16 mouse cellular contexts compared by ENCODE assay signal in genomic region chr6:77240426-77240825, GRCm38 (mm10). TPM values are rescaled to one million over a fixed set of nuclear protein-coding genes. Genes with fewer than 3 reads are reported as not detected.
DNase-seq lines count a peak whose midpoint lies in the region; ATAC-seq and TF ChIP-seq lines count a peak whose summit lies in the region.
"Had no signal": no experiment of that assay in that cellular context is flagged by ENCODE, and none has a peak within 500 bp of the region (broad histone marks: within the 10 kb centered on the region; RNA-seq: fewer than 3 reads in every experiment).

No protein-coding gene starts in this region.

- no peaks in the 10 kb centered on the region for H3K79me2 ChIP-seq in heart, adult 2 months (replicated peaks; ENCODE audit: control insufficient read depth, insufficient read depth, low read length)

- 6% methylated on average over 1 of the region's 1 CpGs for WGBS in forebrain, embryonic 15.5 days
- WGBS in forebrain, embryonic 10.5 days, result 57% methylated on average over 1 of the region's 1 CpGs
- 17% methylated on average over 1 of the region's 1 CpGs for whole genome bisulfite sequencing in heart, adult 2 months

- TF ChIP-seq POLR2A in brain, embryonic 14.5 days (IDR thresholded peaks at IDR 0.05; ENCODE audit: borderline replicate concordance, extremely low read depth, insufficient read depth, insufficient read length, poor library complexity, severe bottlenecking), result no peak
- TF ChIP-seq POLR2A in heart, adult 2 months (IDR thresholded peaks at IDR 0.05; ENCODE audit: insufficient read depth, low read depth, low read length), result no peak

- H3K27me3 ChIP-seq in forebrain, embryonic 15.5 days, result no peaks in the 10 kb centered on the region
- peaks cover 56% of the 10 kb centered on the region for H3K27me3 ChIP-seq in forebrain, embryonic 10.5 days (ENCODE audit: poor library complexity, severe bottlenecking)
- peaks cover 6% of the 10 kb centered on the region; the same call in 1 of the 2 replicates for H3K27me3 ChIP-seq in heart, adult 2 months (ENCODE audit: control insufficient read depth, insufficient read depth, low read length)

- no peak for DNase-seq in forebrain, embryonic 10.5 days (ENCODE audit: extremely low spot score, low spot score)
- DNase-seq in left cerebral cortex, postnatal 10 days (ENCODE audit: extremely low spot score in 1 of 2, low spot score in 2 of 2), result peak; percentile 18 to 67
- DNase-seq in left cerebral cortex, adult 9 months (ENCODE audit: low spot score in 2 of 2), result no peak
- peak; percentile 37 for DNase-seq in adipocyte (ENCODE audit: low spot score)
- DNase-seq in brain, embryonic 14.5 days (ENCODE audit: low read depth), result peak; percentile 88
- DNase-seq in gastrocnemius, adult 2 months, result no peak
- DNase-seq in heart, adult 2 months, result no peak
- DNase-seq: gastrocnemius, postnatal 36 days; heart, postnatal 36 days; layer of hippocampus, postnatal 36 days; lung, adult 18-20 months had no signal

- TF ChIP-seq EP300 in heart, adult 2 months (IDR thresholded peaks at IDR 0.05; ENCODE audit: insufficient read depth, low read depth, low read length), result no peak

- peak; percentile 57 for ATAC-seq in forebrain, embryonic 15.5 days (replicated peaks)
- ATAC-seq: midbrain, embryonic 13.5 days had no signal

- no peak for TF ChIP-seq CTCF in brain, embryonic 14.5 days (IDR thresholded peaks at IDR 0.05; ENCODE audit: borderline replicate concordance, extremely low read depth, insufficient read depth, insufficient read length)
- TF ChIP-seq CTCF in gastrocnemius, adult 2 months (IDR thresholded peaks at IDR 0.05), result no peak
- TF ChIP-seq CTCF in heart, adult 2 months (IDR thresholded peaks at IDR 0.05), result no peak

- no peaks in the 10 kb centered on the region for H3K9me3 ChIP-seq in forebrain, embryonic 15.5 days
- H3K9me3 ChIP-seq in forebrain, embryonic 10.5 days, result no peaks in the 10 kb centered on the region
- H3K9me3 ChIP-seq: heart, embryonic 12.5 days; midbrain, embryonic 13.5 days had no signal

- peaks cover 34% of the 10 kb centered on the region for H3K4me1 ChIP-seq in forebrain, embryonic 15.5 days
- H3K4me1 ChIP-seq in forebrain, embryonic 10.5 days, result peaks cover 18% of the 10 kb centered on the region
- no peaks in the 10 kb centered on the region for H3K4me1 ChIP-seq in heart, adult 2 months (ENCODE audit: control insufficient read depth, insufficient read depth, low read length)

- intact Hi-C loops in left cerebral cortex, postnatal 10 days (cut with DNase I), result loop anchor here (10.0 kb wide), 1 partner anchor 334 kb away; no protein-coding TSS in a partner anchor
- intact Hi-C loops in gastrocnemius, adult 2 months (cut with DNase I), result no loop called here
- intact Hi-C loops in heart, adult 2 months (cut with DNase I), result no loop called here

- no peak overlapping the region for H3K4me2 ChIP-seq in forebrain, embryonic 15.5 days (replicated peaks)
- H3K4me2 ChIP-seq: heart, embryonic 12.5 days; midbrain, embryonic 13.5 days had no signal

- no peak overlapping the region for H3K9ac ChIP-seq in forebrain, embryonic 15.5 days (replicated peaks)
- H3K9ac ChIP-seq in heart, adult 2 months (ENCODE audit: low read depth, low read length), result no peak overlapping the region
- H3K9ac ChIP-seq: heart, embryonic 12.5 days; midbrain, embryonic 13.5 days had no signal

- H3K36me3 ChIP-seq in forebrain, embryonic 15.5 days, result no peaks in the 10 kb centered on the region
- no peaks in the 10 kb centered on the region for H3K36me3 ChIP-seq in forebrain, embryonic 10.5 days (replicated peaks)
- no peaks in the 10 kb centered on the region for H3K36me3 ChIP-seq in heart, adult 2 months (ENCODE audit: control insufficient read depth, insufficient read depth, low read length)
- H3K36me3 ChIP-seq: heart, embryonic 12.5 days; midbrain, embryonic 13.5 days had no signal

- peak overlapping the region; percentile 39; the same call in 1 of the 2 replicates for H3K27ac ChIP-seq in forebrain, embryonic 15.5 days (replicated peaks)
- H3K27ac ChIP-seq in forebrain, embryonic 10.5 days, result no peak overlapping the region
- no peak overlapping the region for H3K27ac ChIP-seq in gastrocnemius, adult 2 months
- no peak overlapping the region for H3K27ac ChIP-seq in heart, adult 2 months
- H3K27ac ChIP-seq: macrophage; midbrain, embryonic 13.5 days had no signal

- H3K4me3 ChIP-seq in forebrain, embryonic 15.5 days, result no peak overlapping the region
- H3K4me3 ChIP-seq in forebrain, embryonic 10.5 days, result no peak overlapping the region
- H3K4me3 ChIP-seq in gastrocnemius, adult 2 months, result no peak overlapping the region
- H3K4me3 ChIP-seq in heart, adult 2 months, result no peak overlapping the region
- H3K4me3 ChIP-seq: heart, embryonic 12.5 days; midbrain, embryonic 13.5 days had no signal

RNA-seq across cellular contexts. Expression of gene Lrrtm1, which starts 2.1 kb away (rescaled TPM):
- polyA plus RNA-seq in forebrain, embryonic 15.5 days (2015; fragmentation: Nextera tagmentation; extraction: Ambion mirVana), result 51.9 and 54.7 TPM in 2 replicates
- polyA plus RNA-seq in forebrain, embryonic 10.5 days (2016; fragmentation: Nextera tagmentation; extraction: Ambion mirVana), result 6.2 and 6.5 TPM in 2 replicates
- total RNA-seq in left cerebral cortex, postnatal 10 days (2021), result 10 to 100 TPM; 84.2 to 86.3 TPM
- polyA plus RNA-seq in brain, embryonic 14.5 days (2012; rRNA removed), result 38.5 and 42.4 TPM in 2 replicates
- total RNA-seq in gastrocnemius, adult 2 months (2021), result not detected
- not detected for total RNA-seq in heart, adult 2 months (2021)
- 0.12 and 0.16 TPM in 2 replicates for polyA plus RNA-seq in heart, adult 2 months (2012; rRNA removed)
- total RNA-seq: gastrocnemius, postnatal 36 days; heart, postnatal 36 days had no signal
- polyA plus RNA-seq: C2C12, macrophage had no signal

Comparison
In these comparisons a context has a peak if more than half of its experiments do, and no peak if none do; other contexts are left out.
1. DNase-seq: peak in left cerebral cortex, postnatal 10 days (2 of 2), adipocyte (single experiment) and brain, embryonic 14.5 days (single experiment); none in forebrain, embryonic 10.5 days (single experiment), left cerebral cortex, adult 9 months (0 of 2), gastrocnemius, adult 2 months (single experiment) and heart, adult 2 months (0 of 2).